Mouse (Mus musculus) heart, postnatal 0 days (tissue): ENCODE data around the gene Sntg2.

Experiments
- CTCF ChIP-seq: IDR thresholded peaks from 2 replicates; pipeline ENCODE4 v1.5.1; 2016; ENCODE audit warnings: antibody characterized with exemption, control low read depth, low read depth
- EP300 ChIP-seq: IDR thresholded peaks from 2 replicates; pipeline ENCODE4 v1.6.1; 2016; ENCODE audit warnings: antibody characterized with exemption, low read depth

- TF ChIP-seq CTCF (no peak), EP300 (no peak)
Measured at GRCm38 (mm10) chr12:30159788-30160187, 213.4 kb downstream of the Sntg2 start.
